Mouse (Mus musculus): ENCODE data around the gene Erbb3. TPM values are rescaled to one million over a fixed set of nuclear protein-coding genes. Genes with fewer than 3 reads are reported as not detected.

Gene Erbb3
- total RNA-seq, 1 experiment from 2014 or later: 1.4 TPM

Other genes starting within 250 kb of the Erbb3 start
- gene Coq10a, start 220.7 kb downstream of the Erbb3 start, total RNA-seq (2017): 18.2 to 21.9 TPM (median 19.4 TPM) in 3 replicates
- gene Ankrd52, start 212.5 kb downstream of the Erbb3 start, total RNA-seq (2017): 6.5 to 18.2 TPM (median 8.3 TPM) in 3 replicates
- not detected in 3 replicates for gene Slc39a5, start 188.4 kb downstream of the Erbb3 start, total RNA-seq (2017)
- gene Nabp2, start 178.2 kb downstream of the Erbb3 start, total RNA-seq (2017): 34.6 to 49.4 TPM (median 44.2 TPM) in 3 replicates
- 16.2 to 36.8 TPM (median 28.3 TPM) in 3 replicates for gene Rnf41, start 178.0 kb downstream of the Erbb3 start, total RNA-seq (2017)
- 53.3 to 103 TPM (median 61.2 TPM) in 3 replicates for gene Smarcc2, start 130.4 kb downstream of the Erbb3 start, total RNA-seq (2017)
- 2,131 to 2,768 TPM (median 2,315 TPM) in 3 replicates for gene Myl6, start 95.5 kb downstream of the Erbb3 start, total RNA-seq (2017)
- gene Myl6b, start 91.0 kb downstream of the Erbb3 start, total RNA-seq (2017): not detected in 3 replicates
- 135 to 345 TPM (median 157 TPM) in 3 replicates for gene Esyt1, start 63.8 kb downstream of the Erbb3 start, total RNA-seq (2017)
- gene Zc3h10, start 41.9 kb downstream of the Erbb3 start, total RNA-seq (2017): 16.1 to 26.5 TPM (median 19.1 TPM) in 3 replicates
- 2,103 to 2,260 TPM (median 2,168 TPM) in 3 replicates for gene Rpl41, start 40.3 kb downstream of the Erbb3 start, total RNA-seq (2017)
- 37.2 to 74.1 TPM (median 47.8 TPM) in 3 replicates for gene Pa2g4, start 23.7 kb downstream of the Erbb3 start, total RNA-seq (2017)
- 224 to 301 TPM (median 295 TPM) in 3 replicates for gene Rps26, start 37.1 kb upstream of the Erbb3 start, total RNA-seq (2017)
- gene Ikzf4, start 56.3 kb upstream of the Erbb3 start, total RNA-seq (2017): not detected in 3 replicates
- gene Suox, start 84.4 kb upstream of the Erbb3 start, total RNA-seq (2017): 4.6 to 10.7 TPM (median 6.1 TPM) in 3 replicates
- gene Rab5b, start 106.6 kb upstream of the Erbb3 start, total RNA-seq (2017): 64.1 to 81.0 TPM (median 72.7 TPM) in 3 replicates
- not detected in 3 replicates for gene Pmel, start 114.5 kb upstream of the Erbb3 start, total RNA-seq (2017)
- gene Cdk2, start 115.4 kb upstream of the Erbb3 start, total RNA-seq (2017): 14.5 to 21.4 TPM (median 19.5 TPM) in 3 replicates
- gene Dgka, start 155.2 kb upstream of the Erbb3 start, total RNA-seq (2017): 68.7 to 107 TPM (median 86.0 TPM) in 3 replicates
- 30.7 to 38.7 TPM (median 34.9 TPM) in 3 replicates for gene Pym1, start 158.2 kb upstream of the Erbb3 start, total RNA-seq (2017)
- 0.53 to 10.5 TPM (median 2.5 TPM) in 3 replicates for gene Mmp19, start 201.3 kb upstream of the Erbb3 start, total RNA-seq (2017)
- gene Dnajc14, start 214.4 kb upstream of the Erbb3 start, total RNA-seq (2017): 73.0 to 91.5 TPM (median 73.5 TPM) in 3 replicates
- 1.1 to 2.5 TPM (median 2.0 TPM) in 3 replicates for gene Tmem198b, start 214.7 kb upstream of the Erbb3 start, total RNA-seq (2017)
- gene Sarnp, start 227.7 kb upstream of the Erbb3 start, total RNA-seq (2017): 151 to 244 TPM (median 182 TPM) in 3 replicates
- 72.1 to 86.7 TPM (median 76.6 TPM) in 3 replicates for gene Ormdl2, start 232.0 kb upstream of the Erbb3 start, total RNA-seq (2017)